Mouse (Mus musculus) liver, adult 2 months (tissue): Measurements from ENCODE around the gene Lctl.

Experiments used
- CTCF ChIP-seq: fragments of 200-500 bp; IDR thresholded peaks from 2 replicates; pipeline ENCODE4 v1.5.1; 2011; ENCODE audit warnings: low read depth, low read length, control low read depth
- POLR2A ChIP-seq: fragments of 200-500 bp; IDR thresholded peaks from 2 replicates; pipeline ENCODE4 v1.6.1; 2011; ENCODE audit warnings: low read length, control low read depth; ENCODE audit not compliant: insufficient read depth; ENCODE audit errors: extremely low read depth

- TF ChIP-seq CTCF, result no peak
- TF ChIP-seq POLR2A, result no peak
These were observed 1.2 kb upstream of the Lctl start for GRCm38 (mm10) chr9:64115756-64116155.
